Mouse (Mus musculus): ENCODE measurements at regions not wholly inside any gene's neighbourhood (a gene's known extent, or its start where the extent isn't known, plus 50 kb on each side); places are given as distances from the start of the nearest gene placed in this dataset.

- TF ChIP-seq CTCF (conservative IDR thresholded peaks at IDR 0.05; ENCODE audit: low read length) = no peak
- no peak for TF ChIP-seq POU5F1 (IDR thresholded peaks at IDR 0.05; ENCODE audit: borderline replicate concordance, low read length)
These were observed 372.6 kb upstream of the Cobl start for GRCm38 (mm10) chr11:12837387-12837786.
